Mouse (Mus musculus) c-Kit-positive CD71-negative TER-119-negative erythroid progenitor cells, embryonic 14.5 days (primary cell): ENCODE data around the gene Pan3.

Experiments used
- DNase-seq: peaks from one replicate; pipeline ENCODE4 v3.0.0-alpha.2; 2013; ENCODE audit warnings: low read depth

Pan3 gene

DNA sequence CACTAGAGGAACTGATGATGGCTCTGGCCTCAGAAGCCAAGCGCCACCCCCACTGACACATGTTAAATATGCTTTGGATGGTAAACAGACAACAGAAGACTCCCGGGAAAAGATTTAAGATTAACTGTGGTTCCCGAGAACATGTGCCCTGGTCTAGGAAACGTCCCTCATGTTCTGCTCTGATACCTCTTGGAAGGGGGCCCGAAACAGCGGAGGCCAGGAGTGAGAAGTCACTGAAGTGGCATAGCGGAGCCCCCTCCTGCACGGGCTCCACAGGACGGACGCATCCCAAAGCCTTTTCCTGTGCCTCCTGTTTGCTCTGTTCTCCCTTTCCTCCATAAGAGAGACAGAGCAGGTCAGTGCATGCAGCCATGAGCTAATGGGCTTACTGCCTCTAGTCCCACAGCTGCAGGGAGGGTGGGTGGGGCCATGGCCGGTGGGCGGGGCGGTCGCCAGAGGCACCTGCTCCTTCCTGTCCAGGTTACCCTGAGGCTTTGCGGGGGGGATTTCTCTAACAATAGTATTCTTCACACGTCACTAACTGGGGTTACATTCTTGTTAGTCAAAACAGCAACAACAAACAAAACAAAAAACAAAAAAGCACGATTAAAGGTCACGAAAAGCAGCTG is 133.7 kb downstream of the Pan3 start:
- no peak for DNase-seq

GRCm38 (mm10) chr5:147564140-147564590 is 134.2 kb downstream of the Pan3 start:
- no peak for DNase-seq

- no peak for DNase-seq
Measured at GRCm38 (mm10) chr5:147565444-147565843, 135.5 kb downstream of the Pan3 start.

GRCm38 (mm10) chr5:147566335-147566734 is 136.4 kb downstream of the Pan3 start:
- DNase-seq: no peak

- no peak for DNase-seq
Measured at GRCm38 (mm10) chr5:147572695-147573094, 142.7 kb downstream of the Pan3 start.

- DNase-seq: no peak
Measured at GRCm38 (mm10) chr5:147573555-147573954, 143.6 kb downstream of the Pan3 start.

- peak; percentile 25 for DNase-seq
Measured at GRCm38 (mm10) chr5:147574517-147574916, 144.6 kb downstream of the Pan3 start.

DNA sequence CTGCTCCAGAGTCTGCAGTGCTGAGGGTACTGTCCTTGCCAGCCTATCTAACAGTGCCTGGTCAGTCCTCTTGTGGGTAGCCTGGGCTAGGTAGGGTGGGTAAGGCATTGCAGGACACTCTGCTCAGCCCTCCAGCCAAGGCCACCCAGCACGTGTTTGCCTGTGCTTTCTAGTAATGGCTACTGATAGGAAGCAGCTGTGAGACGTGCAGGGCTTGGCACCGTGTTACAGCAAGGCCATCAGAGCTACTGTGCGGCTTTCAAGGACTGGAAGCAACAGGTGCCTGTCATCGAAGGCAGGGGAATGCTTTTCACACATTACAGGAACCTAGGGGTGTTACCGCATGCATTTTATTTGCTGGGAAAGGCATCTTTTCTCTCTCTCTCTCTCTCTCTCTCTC is 147.0 kb downstream of the Pan3 start:
- DNase-seq: no peak

GRCm38 (mm10) chr5:147579148-147579547 is 149.2 kb downstream of the Pan3 start:
- no peak for DNase-seq

GRCm38 (mm10) chr5:147579691-147580090 is 149.7 kb downstream of the Pan3 start:
- DNase-seq: no peak

DNA sequence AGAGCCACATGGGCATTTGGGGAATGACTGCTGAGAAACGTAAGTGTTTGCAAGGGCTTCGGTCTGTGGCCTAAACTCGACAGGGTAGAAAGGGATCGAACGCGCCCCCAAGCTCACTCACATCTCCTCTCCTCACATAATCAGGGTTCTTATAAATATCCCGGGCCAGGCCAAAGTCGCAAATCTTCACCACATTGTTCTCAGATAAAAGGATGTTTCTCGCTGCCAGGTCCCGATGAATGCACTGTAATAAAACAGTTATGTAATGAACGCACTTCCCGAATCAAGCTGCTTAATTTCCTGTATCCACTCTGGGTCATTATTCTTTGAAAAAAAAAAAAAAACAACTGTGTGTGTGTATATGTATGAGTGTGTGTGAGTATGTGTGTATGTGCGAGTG is 150.2 kb downstream of the Pan3 start:
- DNase-seq: no peak

DNA sequence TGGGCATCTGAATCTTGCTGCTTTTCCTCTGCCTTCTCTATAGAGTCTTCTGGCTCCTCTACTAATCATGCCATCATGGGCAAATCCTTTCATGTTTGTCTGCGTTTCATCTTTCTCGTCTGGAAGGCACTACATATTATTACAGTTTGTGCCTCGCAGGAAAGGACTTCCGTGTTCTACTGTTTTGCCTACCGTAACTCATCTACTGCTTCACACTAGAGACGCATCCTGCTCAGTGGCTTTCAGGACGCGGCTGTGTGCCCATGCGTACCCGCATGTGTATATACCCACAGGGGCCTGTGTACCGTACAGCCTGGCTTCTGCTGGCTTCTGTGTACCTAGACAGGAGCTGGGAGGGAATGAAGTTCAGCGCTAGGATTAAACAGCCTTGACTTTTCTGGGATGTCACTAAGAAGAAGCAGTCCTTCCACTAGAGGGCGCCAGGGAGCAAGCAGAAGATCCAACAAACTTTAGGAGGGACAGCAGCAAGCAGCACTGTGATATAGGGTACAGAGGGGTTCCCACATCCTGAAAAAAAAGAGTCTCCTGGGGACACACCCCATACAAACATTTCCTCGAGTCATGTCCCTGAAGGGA is 153.8 kb downstream of the Pan3 start:
- peak; percentile 56 for DNase-seq

GRCm38 (mm10) chr5:147584648-147585047 is 154.7 kb downstream of the Pan3 start:
- no peak for DNase-seq

DNA sequence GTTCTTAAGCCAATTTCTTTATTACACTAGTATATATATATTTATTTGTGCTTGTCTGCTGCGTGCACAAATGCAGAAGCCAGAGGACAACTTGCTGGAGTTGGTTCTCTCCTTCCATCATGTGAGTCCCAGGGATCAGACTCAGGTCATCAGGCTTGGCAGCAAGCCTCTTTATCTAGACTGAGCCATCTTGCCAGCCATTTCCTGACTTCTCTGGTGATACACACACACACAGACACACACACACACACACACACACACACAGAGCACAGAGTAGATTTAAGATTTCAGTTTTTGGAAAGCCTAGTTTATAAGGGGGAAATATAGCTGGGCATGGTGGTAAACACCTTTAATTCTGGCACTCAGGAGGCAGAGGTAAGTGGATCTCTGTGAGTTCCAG is 155.1 kb downstream of the Pan3 start:
- no peak for DNase-seq

- peak; percentile 31 for DNase-seq
Measured at GRCm38 (mm10) chr5:147589814-147590213, 159.9 kb downstream of the Pan3 start.

DNA sequence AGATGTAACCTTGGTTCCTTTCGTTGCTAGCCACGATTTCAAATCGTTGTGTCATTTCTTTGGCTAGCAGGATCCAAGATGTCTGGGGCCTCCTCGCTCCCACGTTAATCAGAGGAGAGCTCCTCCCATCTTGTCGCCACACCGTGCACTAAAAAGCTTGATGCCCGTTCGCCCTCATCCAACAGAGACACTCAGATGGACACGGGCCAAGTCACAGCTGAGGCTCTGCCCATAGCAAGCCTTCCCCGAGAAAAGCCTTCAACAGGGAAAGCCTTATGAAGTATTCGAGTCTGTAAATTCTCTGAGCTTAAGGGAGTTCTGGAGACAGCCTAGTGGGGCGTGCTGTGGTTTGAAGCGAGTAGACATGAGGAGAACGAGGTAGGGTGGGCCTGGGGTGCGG is 167.9 kb downstream of the Pan3 start:
- no peak for DNase-seq
